Mouse (Mus musculus): Measurements from ENCODE around the gene Mindy4b-ps. TPM values are rescaled to one million over a fixed set of nuclear protein-coding genes. Genes with fewer than 3 reads are reported as not detected.

Mindy4b-ps gene
- polyA plus RNA-seq, 1 experiment from 2014 or later: not detected

DNA sequence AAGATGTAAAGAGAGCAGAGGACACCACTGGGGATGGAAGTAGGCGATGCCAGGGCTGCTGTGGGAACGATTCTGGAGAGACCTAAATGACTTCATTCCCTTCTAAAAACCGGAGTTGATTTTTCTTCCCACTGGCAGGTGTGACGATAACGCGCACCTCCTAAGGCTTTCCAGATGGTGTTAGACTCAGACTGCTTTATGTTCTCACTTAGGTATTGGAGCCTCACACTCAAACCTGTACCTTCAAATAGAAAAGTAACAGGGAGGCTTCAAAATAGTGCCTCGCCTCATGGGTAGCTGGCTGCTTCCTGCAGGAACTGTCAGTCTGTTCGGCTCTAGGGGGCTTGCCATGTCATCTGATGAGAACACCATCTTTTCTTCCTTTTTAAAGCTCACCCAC is 23.9 kb downstream of the Mindy4b-ps start:
- H3K4me1 ChIP-seq (ENCODE audit: control insufficient read depth, low read depth, low read length): no peaks in the 10 kb centered on the region
- no peaks in the 10 kb centered on the region for H3K36me3 ChIP-seq (ENCODE audit: control insufficient read depth, insufficient read depth)
- no peak overlapping the region for H3K27ac ChIP-seq (ENCODE audit: low read length)
- H3K9ac ChIP-seq (ENCODE audit: low read depth, low read length): no peak overlapping the region
- H3K4me2 ChIP-seq (ENCODE audit: low read depth, low read length): no peak overlapping the region
- ATAC-seq (ENCODE audit: low read depth): no peak
- 68% methylated on average over 8 of the region's 8 CpGs for WGBS (ENCODE audit: insufficient replicate concordance)
- no peak overlapping the region for H3K4me3 ChIP-seq (ENCODE audit: low read depth, low read length)
- H3K27me3 ChIP-seq (ENCODE audit: control insufficient read depth, insufficient read depth, low read depth, low read length): no peaks in the 10 kb centered on the region
- H3K9me3 ChIP-seq (replicated peaks; ENCODE audit: control insufficient read depth, low read length): no peaks in the 10 kb centered on the region

DNA sequence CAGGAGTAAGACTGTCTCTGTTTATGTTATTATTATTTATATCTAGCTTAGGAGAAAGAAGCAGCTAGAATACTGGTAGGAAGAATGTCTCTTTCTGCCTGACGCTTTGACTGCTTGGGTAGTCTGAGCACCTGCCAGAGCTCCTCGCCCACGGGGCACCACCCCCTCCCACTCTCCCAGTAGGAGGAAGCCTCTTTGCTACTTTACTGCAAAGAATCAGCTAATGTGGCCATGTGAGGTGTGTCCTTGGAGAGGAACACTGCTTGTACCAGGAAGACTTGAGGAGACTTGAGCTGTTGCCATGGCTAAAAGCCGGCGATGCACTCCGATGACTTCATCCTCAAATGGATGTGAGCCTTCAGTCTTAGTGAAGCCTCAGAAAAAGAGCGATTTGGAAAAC is 32.6 kb downstream of the Mindy4b-ps start:
- H3K9me3 ChIP-seq (replicated peaks; ENCODE audit: control insufficient read depth, low read length): no peaks in the 10 kb centered on the region
- H3K4me1 ChIP-seq (ENCODE audit: control insufficient read depth, low read depth, low read length): no peaks in the 10 kb centered on the region
- H3K27ac ChIP-seq (ENCODE audit: low read length): no peak overlapping the region
- no peak overlapping the region for H3K4me2 ChIP-seq (ENCODE audit: low read depth, low read length)
- H3K9ac ChIP-seq (ENCODE audit: low read depth, low read length): no peak overlapping the region
- no peaks in the 10 kb centered on the region for H3K36me3 ChIP-seq (ENCODE audit: control insufficient read depth, insufficient read depth)
- 65% methylated on average over 7 of the region's 7 CpGs for WGBS (ENCODE audit: insufficient replicate concordance)
- no peak for ATAC-seq (ENCODE audit: low read depth)
- H3K27me3 ChIP-seq (ENCODE audit: control insufficient read depth, insufficient read depth, low read depth, low read length): no peaks in the 10 kb centered on the region
- H3K4me3 ChIP-seq (ENCODE audit: low read depth, low read length): no peak overlapping the region

GRCm38 (mm10) chr3:58789033-58789432 is 33.1 kb downstream of the Mindy4b-ps start:
- ATAC-seq (ENCODE audit: low read depth): no peak
- Histone ChIP-seq H3K27ac (ENCODE audit: low read length) (no peak overlapping the region), H3K4me3 (ENCODE audit: low read depth, low read length) (no peak overlapping the region), H3K9ac (ENCODE audit: low read depth, low read length) (no peak overlapping the region), H3K4me2 (ENCODE audit: low read depth, low read length) (no peak overlapping the region), H3K4me1 (ENCODE audit: control insufficient read depth, low read depth, low read length) (no peaks in the 10 kb centered on the region), H3K27me3 (ENCODE audit: control insufficient read depth, insufficient read depth, low read depth, low read length) (no peaks in the 10 kb centered on the region), H3K9me3 (replicated peaks; ENCODE audit: control insufficient read depth, low read length) (no peaks in the 10 kb centered on the region), H3K36me3 (ENCODE audit: control insufficient read depth, insufficient read depth) (no peaks in the 10 kb centered on the region)
- WGBS (ENCODE audit: insufficient replicate concordance): 49% methylated on average over 5 of the region's 5 CpGs

GRCm38 (mm10) chr3:58786470-58786869 is 35.6 kb downstream of the Mindy4b-ps start:
- H3K9me3 ChIP-seq (replicated peaks; ENCODE audit: control insufficient read depth, low read length): no peaks in the 10 kb centered on the region
- no peak for ATAC-seq (ENCODE audit: low read depth)
- no peaks in the 10 kb centered on the region for H3K36me3 ChIP-seq (ENCODE audit: control insufficient read depth, insufficient read depth)
- 45% methylated on average over 4 of the region's 4 CpGs for WGBS (ENCODE audit: insufficient replicate concordance)
- no peak overlapping the region for H3K27ac ChIP-seq (ENCODE audit: low read length)
- no peak overlapping the region for H3K9ac ChIP-seq (ENCODE audit: low read depth, low read length)
- no peaks in the 10 kb centered on the region for H3K27me3 ChIP-seq (ENCODE audit: control insufficient read depth, insufficient read depth, low read depth, low read length)
- H3K4me1 ChIP-seq (ENCODE audit: control insufficient read depth, low read depth, low read length): no peaks in the 10 kb centered on the region
- no peak overlapping the region for H3K4me3 ChIP-seq (ENCODE audit: low read depth, low read length)
- H3K4me2 ChIP-seq (ENCODE audit: low read depth, low read length): no peak overlapping the region

- Histone ChIP-seq H3K9me3 (replicated peaks; ENCODE audit: control insufficient read depth, low read length) (no peaks in the 10 kb centered on the region), H3K4me2 (ENCODE audit: low read depth, low read length) (no peak overlapping the region)
These were observed 36.2 kb downstream of the Mindy4b-ps start for GRCm38 (mm10) chr3:58785863-58786262.

GRCm38 (mm10) chr3:58784219-58785092 is 37.7 kb downstream of the Mindy4b-ps start:
- no peaks in the 10 kb centered on the region for H3K36me3 ChIP-seq (ENCODE audit: control insufficient read depth, insufficient read depth)
- no peaks in the 10 kb centered on the region for H3K4me1 ChIP-seq (ENCODE audit: control insufficient read depth, low read depth, low read length)
- H3K27me3 ChIP-seq (ENCODE audit: control insufficient read depth, insufficient read depth, low read depth, low read length): no peaks in the 10 kb centered on the region
- H3K4me2 ChIP-seq (ENCODE audit: low read depth, low read length): no peak overlapping the region
- no peak for ATAC-seq (ENCODE audit: low read depth)
- no peak overlapping the region for H3K9ac ChIP-seq (ENCODE audit: low read depth, low read length)
- H3K27ac ChIP-seq (ENCODE audit: low read length): no peak overlapping the region
- H3K9me3 ChIP-seq (replicated peaks; ENCODE audit: control insufficient read depth, low read length): no peaks in the 10 kb centered on the region
- no peak overlapping the region for H3K4me3 ChIP-seq (ENCODE audit: low read depth, low read length)
- WGBS (ENCODE audit: insufficient replicate concordance): 23% methylated on average over 8 of the region's 8 CpGs

More at GRCm38 (mm10) chr3:58785863-58786262, 36.2 kb downstream of the Mindy4b-ps start:
- no peak overlapping the region for H3K4me3 ChIP-seq (ENCODE audit: low read depth, low read length)
- H3K9ac ChIP-seq (ENCODE audit: low read depth, low read length): no peak overlapping the region
- H3K4me1 ChIP-seq (ENCODE audit: control insufficient read depth, low read depth, low read length): no peaks in the 10 kb centered on the region
- H3K36me3 ChIP-seq (ENCODE audit: control insufficient read depth, insufficient read depth): no peaks in the 10 kb centered on the region
- WGBS (ENCODE audit: insufficient replicate concordance): 18% methylated on average over 10 of the region's 10 CpGs
- H3K27ac ChIP-seq (ENCODE audit: low read length): no peak overlapping the region
- H3K27me3 ChIP-seq (ENCODE audit: control insufficient read depth, insufficient read depth, low read depth, low read length): no peaks in the 10 kb centered on the region
- ATAC-seq (ENCODE audit: low read depth): no peak

GRCm38 (mm10) chr3:58783602-58784218 is 38.4 kb downstream of the Mindy4b-ps start:
- Histone ChIP-seq H3K4me2 (ENCODE audit: low read depth, low read length) (no peak overlapping the region), H3K9me3 (replicated peaks; ENCODE audit: control insufficient read depth, low read length) (no peaks in the 10 kb centered on the region), H3K36me3 (ENCODE audit: control insufficient read depth, insufficient read depth) (no peaks in the 10 kb centered on the region), H3K27me3 (ENCODE audit: control insufficient read depth, insufficient read depth, low read depth, low read length) (no peaks in the 10 kb centered on the region), H3K9ac (ENCODE audit: low read depth, low read length) (no peak overlapping the region), H3K4me3 (ENCODE audit: low read depth, low read length) (no peak overlapping the region), H3K27ac (ENCODE audit: low read length) (no peak overlapping the region), H3K4me1 (ENCODE audit: control insufficient read depth, low read depth, low read length) (no peaks in the 10 kb centered on the region)
- WGBS (ENCODE audit: insufficient replicate concordance): 44% methylated on average over 8 of the region's 8 CpGs
- no peak for ATAC-seq (ENCODE audit: low read depth)

DNA sequence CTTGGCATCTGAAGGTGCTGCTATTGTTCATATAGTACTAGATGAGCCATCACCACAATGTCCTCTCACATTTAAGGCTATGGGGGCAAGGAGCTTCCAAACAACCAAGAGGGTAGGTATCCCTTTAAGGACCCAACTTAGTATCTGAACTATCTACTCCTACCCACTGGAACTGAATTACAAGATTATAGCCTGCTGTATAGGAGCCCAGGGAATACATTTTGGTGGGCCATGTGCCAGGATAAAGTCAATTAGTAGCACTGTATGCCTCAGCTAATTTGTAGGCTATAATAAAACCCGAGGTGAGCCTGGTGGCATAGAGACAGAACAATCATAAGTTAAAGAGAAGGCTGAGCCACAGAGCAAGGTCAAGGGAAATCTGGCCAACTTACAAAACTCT is 65.7 kb downstream of the Mindy4b-ps start:
- Histone ChIP-seq H3K9me3 (replicated peaks; ENCODE audit: control insufficient read depth, low read length) (no peaks in the 10 kb centered on the region), H3K4me1 (ENCODE audit: control insufficient read depth, low read depth, low read length) (no peaks in the 10 kb centered on the region), H3K36me3 (ENCODE audit: control insufficient read depth, insufficient read depth) (no peaks in the 10 kb centered on the region), H3K4me2 (ENCODE audit: low read depth, low read length) (no peak overlapping the region), H3K4me3 (ENCODE audit: low read depth, low read length) (no peak overlapping the region), H3K9ac (ENCODE audit: low read depth, low read length) (no peak overlapping the region), H3K27ac (ENCODE audit: low read length) (no peak overlapping the region), H3K27me3 (ENCODE audit: control insufficient read depth, insufficient read depth, low read depth, low read length) (no peaks in the 10 kb centered on the region)
- WGBS (ENCODE audit: insufficient replicate concordance): 45% methylated on average over 1 of the region's 1 CpGs
- ATAC-seq (ENCODE audit: low read depth): no peak

- no peaks in the 10 kb centered on the region for H3K4me1 ChIP-seq (ENCODE audit: control insufficient read depth, low read depth, low read length)
- ATAC-seq (ENCODE audit: low read depth): no peak
- 50% methylated on average over 1 of the region's 1 CpGs for WGBS (ENCODE audit: insufficient replicate concordance)
- H3K27me3 ChIP-seq (ENCODE audit: control insufficient read depth, insufficient read depth, low read depth, low read length): no peaks in the 10 kb centered on the region
- H3K27ac ChIP-seq (ENCODE audit: low read length): no peak overlapping the region
- no peak overlapping the region for H3K4me3 ChIP-seq (ENCODE audit: low read depth, low read length)
- no peaks in the 10 kb centered on the region for H3K9me3 ChIP-seq (replicated peaks; ENCODE audit: control insufficient read depth, low read length)
- H3K9ac ChIP-seq (ENCODE audit: low read depth, low read length): no peak overlapping the region
- H3K4me2 ChIP-seq (ENCODE audit: low read depth, low read length): no peak overlapping the region
- H3K36me3 ChIP-seq (ENCODE audit: control insufficient read depth, insufficient read depth): no peaks in the 10 kb centered on the region
These were observed 66.3 kb downstream of the Mindy4b-ps start for GRCm38 (mm10) chr3:58755769-58756168.

Measured in liver, embryonic 16.5 days (tissue).